Mouse (Mus musculus) lung, embryonic 16.5 days (tissue): Measurements from ENCODE around the gene Rapsn. TPM values are rescaled to one million over a fixed set of nuclear protein-coding genes. Genes with fewer than 3 reads are reported as not detected.

ENCODE experiments used
- ATAC-seq: fragments of 200-750 bp; cut with Nextera tagmentation; 2 replicates; pipeline ENCODE4 v1.8.0; 2017; ENCODE audit warnings: low read depth, mild to moderate bottlenecking, moderate library complexity
- H3K27ac ChIP-seq: fragments of 300-500 bp; sonication (generic); 2 replicates; pipeline ENCODE4 v1.5.1; 2014; ENCODE audit warnings: mild to moderate bottlenecking, control low read depth, low read length
- H3K27me3 ChIP-seq: fragments of 300-500 bp; sonication (generic); 2 replicates; pipeline ENCODE4 v1.6.1; 2014; ENCODE audit warnings: low read depth, low read length, mixed read lengths; ENCODE audit not compliant: control insufficient read depth, insufficient read depth
- H3K36me3 ChIP-seq: fragments of 300-500 bp; sonication (generic); 2 replicates; pipeline ENCODE4 v1.6.1; 2014; ENCODE audit warnings: low read length; ENCODE audit not compliant: control insufficient read depth, insufficient read depth
- H3K4me1 ChIP-seq: fragments of 300-500 bp; sonication (generic); replicated peaks from 2 replicates; pipeline ENCODE4 v1.6.1; 2014; ENCODE audit warnings: low read length, mixed read lengths; ENCODE audit not compliant: control insufficient read depth, insufficient read depth
- H3K4me2 ChIP-seq: fragments of 300-500 bp; sonication (generic); 2 replicates; pipeline ENCODE4 v1.6.1; 2014; ENCODE audit warnings: low read depth, low read length, control low read depth
- H3K4me3 ChIP-seq: fragments of 300-500 bp; sonication (generic); 2 replicates; pipeline ENCODE4 v1.5.1; 2014; ENCODE audit warnings: mild to moderate bottlenecking, low read length, control low read depth
- H3K9ac ChIP-seq: fragments of 300-500 bp; sonication (generic); 2 replicates; pipeline ENCODE4 v1.6.1; 2014; ENCODE audit warnings: low read length, control low read depth
- H3K9me3 ChIP-seq: fragments of 300-500 bp; sonication (generic); 2 replicates; pipeline ENCODE4 v1.6.1; 2016; ENCODE audit warnings: low read length; ENCODE audit not compliant: control insufficient read depth
- WGBS: fragments of 180-500 bp; shearing (Covaris S2); extraction: QIAGEN DNeasy Blood & Tissue Kit; methylation state at CpG from one replicate; pipeline ENCODE4 v1.1.7; 2014; 5-methylcytosine and 5-hydroxymethylcytosine counted together
- polyA plus RNA-seq: library from polyadenylated mRNA; unstranded; fragments of >200 nt; fragmentation: Nextera tagmentation; extraction: Ambion mirVana; gene quantifications from 2 replicates; pipeline ENCODE4 v1.2.1, GENCODE M21; 2015

Rapsn gene
- polyA plus RNA-seq, 1 experiment from 2014 or later, result 2.0 TPM

DNA sequence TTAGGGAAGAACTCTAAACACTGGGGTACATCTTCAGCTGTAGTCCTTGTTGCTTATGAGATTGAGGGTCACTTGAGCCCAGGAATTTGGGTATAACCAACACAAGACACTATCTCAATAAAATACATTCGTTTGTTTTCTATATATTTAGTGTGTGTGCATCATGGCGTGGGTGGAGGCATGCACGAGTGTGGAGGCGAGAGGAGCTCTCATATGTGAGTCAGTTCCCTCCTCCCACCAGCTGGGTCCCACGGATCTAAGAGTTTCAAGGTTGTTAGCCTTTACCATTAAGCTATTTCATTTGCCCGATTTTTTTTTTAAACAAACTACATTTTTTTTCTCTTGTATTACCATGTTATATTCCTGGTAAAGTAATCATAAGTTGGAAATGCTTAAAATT, 55.4 kb downstream of the Rapsn start:
- Histone ChIP-seq H3K27ac (no peak overlapping the region), H3K4me1 (no peaks in the 10 kb centered on the region), H3K9me3 (no peaks in the 10 kb centered on the region), H3K4me3 (no peak overlapping the region), H3K36me3 (no peaks in the 10 kb centered on the region), H3K4me2 (no peak overlapping the region), H3K27me3 (no peaks in the 10 kb centered on the region), H3K9ac (no peak overlapping the region)
- ATAC-seq, result no peak
- WGBS, result 58% methylated on average over 6 of the region's 6 CpGs

Other genes with a start within 250 kb of the Rapsn start
- gene Mtch2, start 188.5 kb upstream of the Rapsn start, polyA plus RNA-seq, result 198 and 199 TPM in 2 replicates
- gene C1qtnf4, start 149.8 kb upstream of the Rapsn start, polyA plus RNA-seq, result 2.9 and 3.0 TPM in 2 replicates
- gene Kbtbd4, start 130.9 kb upstream of the Rapsn start, polyA plus RNA-seq, result 36.5 and 37.0 TPM in 2 replicates
- 201 and 203 TPM in 2 replicates for gene Ndufs3, start 130.8 kb upstream of the Rapsn start, polyA plus RNA-seq
- 71.6 and 75.9 TPM in 2 replicates for gene Celf1, start 95.2 kb upstream of the Rapsn start, polyA plus RNA-seq
- 278 and 298 TPM in 2 replicates for gene Psmc3, start 18.4 kb downstream of the Rapsn start, polyA plus RNA-seq
- gene Slc39a13, start 34.8 kb downstream of the Rapsn start, polyA plus RNA-seq, result 39.2 and 44.4 TPM in 2 replicates
- gene Spi1, start 46.8 kb downstream of the Rapsn start, polyA plus RNA-seq, result 6.4 and 8.8 TPM in 2 replicates
- gene Mybpc3, start 82.5 kb downstream of the Rapsn start, polyA plus RNA-seq, result 13.0 and 18.0 TPM in 2 replicates
- gene Madd, start 148.2 kb downstream of the Rapsn start, polyA plus RNA-seq, result 10.4 and 12.7 TPM in 2 replicates
- gene Nr1h3, start 167.2 kb downstream of the Rapsn start, polyA plus RNA-seq, result 27.0 and 30.8 TPM in 2 replicates
- gene Acp2, start 167.3 kb downstream of the Rapsn start, polyA plus RNA-seq, result 32.6 and 33.3 TPM in 2 replicates
- 22.0 and 22.1 TPM in 2 replicates for gene Ddb2, start 201.4 kb downstream of the Rapsn start, polyA plus RNA-seq
- gene Pacsin3, start 220.3 kb downstream of the Rapsn start, polyA plus RNA-seq, result 52.8 and 57.4 TPM in 2 replicates
- 86.0 and 89.8 TPM in 2 replicates for gene Arfgap2, start 229.4 kb downstream of the Rapsn start, polyA plus RNA-seq